Mouse (Mus musculus): ENCODE data around the gene Izumo4. TPM values are rescaled to one million over a fixed set of nuclear protein-coding genes. Genes with fewer than 3 reads are reported as not detected.

Izumo4 gene
- total RNA-seq, 2 experiments from 2014 or later, result 7.1 to 17.3 TPM

Other genes with a start within 250 kb of the Izumo4 start
- not detected in 2 replicates for gene Onecut3, start 207.3 kb upstream of the Izumo4 start, total RNA-seq (2014; fragmentation: Nextera tagmentation)
- not detected in 2 replicates for gene Onecut3, start 207.3 kb upstream of the Izumo4 start, total RNA-seq (2017)
- gene Atp8b3, start 163.1 kb upstream of the Izumo4 start, total RNA-seq (2014; fragmentation: Nextera tagmentation), result 0.64 TPM in 1 of 2 replicates, not detected in the other
- not detected in 2 replicates for gene Atp8b3, start 163.1 kb upstream of the Izumo4 start, total RNA-seq (2017)
- 43.7 and 48.2 TPM in 2 replicates for gene Rexo1, start 140.6 kb upstream of the Izumo4 start, total RNA-seq (2014; fragmentation: Nextera tagmentation)
- 17.5 and 28.8 TPM in 2 replicates for gene Rexo1, start 140.6 kb upstream of the Izumo4 start, total RNA-seq (2017)
- 9.3 and 10.1 TPM in 2 replicates for gene Klf16, start 124.9 kb upstream of the Izumo4 start, total RNA-seq (2014; fragmentation: Nextera tagmentation)
- 2.8 and 6.8 TPM in 2 replicates for gene Klf16, start 124.9 kb upstream of the Izumo4 start, total RNA-seq (2017)
- gene Abhd17a, start 111.8 kb upstream of the Izumo4 start, total RNA-seq (2014; fragmentation: Nextera tagmentation), result 27.7 and 36.2 TPM in 2 replicates
- gene Abhd17a, start 111.8 kb upstream of the Izumo4 start, total RNA-seq (2017), result 24.2 and 33.5 TPM in 2 replicates
- 40.5 and 72.3 TPM in 2 replicates for gene Scamp4, start 99.3 kb upstream of the Izumo4 start, total RNA-seq (2014; fragmentation: Nextera tagmentation)
- gene Scamp4, start 99.3 kb upstream of the Izumo4 start, total RNA-seq (2017), result 10.7 and 11.4 TPM in 2 replicates
- gene Adat3, start 99.3 kb upstream of the Izumo4 start, total RNA-seq (2014; fragmentation: Nextera tagmentation), result 0.79 TPM in 1 of 2 replicates, not detected in the other
- 0.34 and 0.67 TPM in 2 replicates for gene Adat3, start 99.3 kb upstream of the Izumo4 start, total RNA-seq (2017)
- gene Gm49322, start 96.2 kb upstream of the Izumo4 start, total RNA-seq (2014; fragmentation: Nextera tagmentation), result 3.1 TPM in 1 of 2 replicates, not detected in the other
- 0.39 TPM in 1 of 2 replicates, not detected in the other for gene Gm49322, start 96.2 kb upstream of the Izumo4 start, total RNA-seq (2017)
- 47.7 and 65.2 TPM in 2 replicates for gene Csnk1g2, start 79.3 kb upstream of the Izumo4 start, total RNA-seq (2014; fragmentation: Nextera tagmentation)
- gene Csnk1g2, start 79.3 kb upstream of the Izumo4 start, total RNA-seq (2017), result 112 and 127 TPM in 2 replicates
- gene Btbd2, start 45.1 kb upstream of the Izumo4 start, total RNA-seq (2014; fragmentation: Nextera tagmentation), result 26.1 and 34.6 TPM in 2 replicates
- gene Btbd2, start 45.1 kb upstream of the Izumo4 start, total RNA-seq (2017), result 13.3 and 34.8 TPM in 2 replicates
- 49.2 and 63.3 TPM in 2 replicates for gene Mknk2, start 24.1 kb upstream of the Izumo4 start, total RNA-seq (2014; fragmentation: Nextera tagmentation)
- gene Mknk2, start 24.1 kb upstream of the Izumo4 start, total RNA-seq (2017), result 37.7 and 58.0 TPM in 2 replicates
- 34.1 and 37.2 TPM in 2 replicates for gene Mob3a, start 207 bp upstream of the Izumo4 start, total RNA-seq (2014; fragmentation: Nextera tagmentation)
- 34.2 and 59.8 TPM in 2 replicates for gene Mob3a, start 207 bp upstream of the Izumo4 start, total RNA-seq (2017)
- 43.2 and 47.8 TPM in 2 replicates for gene Ap3d1, start 40.1 kb downstream of the Izumo4 start, total RNA-seq (2014; fragmentation: Nextera tagmentation)
- gene Ap3d1, start 40.1 kb downstream of the Izumo4 start, total RNA-seq (2017), result 34.5 and 42.2 TPM in 2 replicates
- gene Dot1l, start 53.0 kb downstream of the Izumo4 start, total RNA-seq (2014; fragmentation: Nextera tagmentation), result 41.6 and 52.6 TPM in 2 replicates
- gene Dot1l, start 53.0 kb downstream of the Izumo4 start, total RNA-seq (2017), result 9.7 and 13.4 TPM in 2 replicates
- gene Sf3a2, start 96.0 kb downstream of the Izumo4 start, total RNA-seq (2014; fragmentation: Nextera tagmentation), result 88.0 and 106 TPM in 2 replicates
- 13.8 and 18.3 TPM in 2 replicates for gene Sf3a2, start 96.0 kb downstream of the Izumo4 start, total RNA-seq (2017)
- 99.1 and 108 TPM in 2 replicates for gene Plekhj1, start 96.4 kb downstream of the Izumo4 start, total RNA-seq (2014; fragmentation: Nextera tagmentation)
- 33.0 and 33.7 TPM in 2 replicates for gene Plekhj1, start 96.4 kb downstream of the Izumo4 start, total RNA-seq (2017)
- gene Amh, start 103.1 kb downstream of the Izumo4 start, total RNA-seq (2014; fragmentation: Nextera tagmentation), result not detected in 2 replicates
- 0.15 TPM in 1 of 2 replicates, not detected in the other for gene Amh, start 103.1 kb downstream of the Izumo4 start, total RNA-seq (2017)
- not detected in 2 replicates for gene Jsrp1, start 111.3 kb downstream of the Izumo4 start, total RNA-seq (2014; fragmentation: Nextera tagmentation)
- not detected in 2 replicates for gene Jsrp1, start 111.3 kb downstream of the Izumo4 start, total RNA-seq (2017)
- gene Oaz1, start 124.5 kb downstream of the Izumo4 start, total RNA-seq (2014; fragmentation: Nextera tagmentation), result 1,332 and 1,363 TPM in 2 replicates
- 324 and 374 TPM in 2 replicates for gene Oaz1, start 124.5 kb downstream of the Izumo4 start, total RNA-seq (2017)
- gene Lingo3, start 141.9 kb downstream of the Izumo4 start, total RNA-seq (2014; fragmentation: Nextera tagmentation), result 0.21 TPM in 1 of 2 replicates, not detected in the other
- gene Lingo3, start 141.9 kb downstream of the Izumo4 start, total RNA-seq (2017), result 0.15 TPM in 1 of 2 replicates, not detected in the other
- 207 and 210 TPM in 2 replicates for gene Lsm7, start 153.0 kb downstream of the Izumo4 start, total RNA-seq (2014; fragmentation: Nextera tagmentation)
- gene Lsm7, start 153.0 kb downstream of the Izumo4 start, total RNA-seq (2017), result 378 and 439 TPM in 2 replicates
- gene Sppl2b, start 153.1 kb downstream of the Izumo4 start, total RNA-seq (2014; fragmentation: Nextera tagmentation), result 15.2 and 20.9 TPM in 2 replicates
- 12.2 and 14.1 TPM in 2 replicates for gene Sppl2b, start 153.1 kb downstream of the Izumo4 start, total RNA-seq (2017)
- gene Tmprss9, start 169.7 kb downstream of the Izumo4 start, total RNA-seq (2014; fragmentation: Nextera tagmentation), result not detected in 2 replicates
- gene Tmprss9, start 169.7 kb downstream of the Izumo4 start, total RNA-seq (2017), result not detected in 2 replicates
- 145 and 158 TPM in 2 replicates for gene Timm13, start 198.8 kb downstream of the Izumo4 start, total RNA-seq (2014; fragmentation: Nextera tagmentation)
- 38.2 and 50.4 TPM in 2 replicates for gene Timm13, start 198.8 kb downstream of the Izumo4 start, total RNA-seq (2017)
- gene Lmnb2, start 216.1 kb downstream of the Izumo4 start, total RNA-seq (2014; fragmentation: Nextera tagmentation), result 24.9 and 35.1 TPM in 2 replicates
- 56.2 and 62.8 TPM in 2 replicates for gene Lmnb2, start 216.1 kb downstream of the Izumo4 start, total RNA-seq (2017)
- 20.1 and 21.5 TPM in 2 replicates for gene Gadd45b, start 227.9 kb downstream of the Izumo4 start, total RNA-seq (2014; fragmentation: Nextera tagmentation)
- 25.6 and 27.6 TPM in 2 replicates for gene Gadd45b, start 227.9 kb downstream of the Izumo4 start, total RNA-seq (2017)